Mouse (Mus musculus) left cerebral cortex, adult 2 months (tissue): ENCODE results near the gene Myl6. TPM values are rescaled to one million over a fixed set of nuclear protein-coding genes. Genes with fewer than 3 reads are reported as not detected.

Experiments used
- DNase-seq, 2 experiments: peaks; one replicate each; pipeline ENCODE4 v3.0.0; 2021 to 2022; ENCODE audit warnings: low spot score in 2 of 2, mixed read lengths in 1 of 2; ENCODE audit errors: extremely low spot score in 1 of 2
- H3K27ac ChIP-seq: fragments of 200-600 bp; 2 replicates; pipeline ENCODE4 v1.8.1; 2022
- H3K4me3 ChIP-seq: fragments of 200-600 bp; 2 replicates; pipeline ENCODE4 v1.8.1; 2022
- CTCF ChIP-seq: fragments of 200-600 bp; IDR thresholded peaks from 2 replicates; pipeline ENCODE4 v1.8.1; 2022; ENCODE audit warnings: antibody characterized with exemption, mild to moderate bottlenecking, moderate library complexity
- intact Hi-C: fragments of 180-260 bp; cut with DNase I; formaldehyde crosslinking; loops from one replicate; pipeline ENCODE4 v1.15.1; 2025
- long read RNA-seq, 2 experiments: library from polyadenylated mRNA; stranded (forward); transcript quantifications; one replicate each; pipeline ENCODE4 v2.0.0; 2021; ENCODE audit warnings: borderline mapping rate in 2 of 2
- total RNA-seq, 2 experiments: library from RNA; stranded (reverse); gene quantifications; 2 replicates each; pipeline ENCODE4 v1.2.3; 2021

Myl6 gene
- total RNA-seq, result 100 to 1,000 TPM; 555 to 562 TPM
- long read RNA-seq, experiment 1, transcript Myl6-201 (6 exons, 665 nt), result major isoform, 97 of 188 reads
- long read RNA-seq, experiment 1, transcript Myl6-209 (1 exons, 3,040 nt), result minor isoform, 5 of 188 reads
- long read RNA-seq, experiment 1, transcript Myl6-212 (5 exons, 790 nt), result minor isoform, 5 of 188 reads
- long read RNA-seq, experiment 1, transcript Myl6-206 (7 exons, 691 nt), result minor isoform, 36 of 188 reads
- long read RNA-seq, experiment 1, partial matches to known transcripts, result 27 of 188 reads
- long read RNA-seq, experiment 1, other reads (novel, unspliced or antisense), result 13 of 188 reads
- long read RNA-seq, experiment 2, transcript Myl6-201 (6 exons, 665 nt), result major isoform, 75 of 132 reads
- long read RNA-seq, experiment 2, transcript Myl6-206 (7 exons, 691 nt), result minor isoform, 24 of 132 reads
- long read RNA-seq, experiment 2, transcript Myl6-209 (1 exons, 3,040 nt), result minor isoform, 5 of 132 reads
- long read RNA-seq, experiment 2, partial matches to known transcripts, result 15 of 132 reads
- long read RNA-seq, experiment 2, other reads (novel, unspliced or antisense), result 8 of 132 reads

- Histone ChIP-seq H3K4me3 (peak within 1 kb of the TSS; percentile 66), H3K27ac (peak within 1 kb of the TSS; percentile 96)
- intact Hi-C loops, result loop anchor here (2.0 kb wide), 2 partner anchors 33 to 53 kb away; partner anchors contain the start of gene Zc3h10
- TF ChIP-seq CTCF, result peak; percentile 72
- peak; percentile 96 to 97 for DNase-seq
These were observed at the start of gene Myl6 for GRCm38 (mm10) chr10:128493695-128494666. Gene Myl6 (minus strand): TSS chr10:128494145.

GRCm38 (mm10) chr10:128543100-128543499, 49.2 kb upstream of the Myl6 start:
- no peak for DNase-seq
- intact Hi-C loops, result no loop called here
- no peak for TF ChIP-seq CTCF
- H3K4me3 ChIP-seq, result no peak overlapping the region
- no peak overlapping the region for H3K27ac ChIP-seq

GRCm38 (mm10) chr10:128538340-128538870, 44.5 kb upstream of the Myl6 start:
- no peak for DNase-seq

GRCm38 (mm10) chr10:128536266-128536940, 42.5 kb upstream of the Myl6 start:
- intact Hi-C loops, result loop anchor here (2.0 kb wide), 2 partner anchors 18 to 78 kb away; partner anchors contain the start of gene Smarcc2
- peak; percentile 95 for TF ChIP-seq CTCF
- Histone ChIP-seq H3K4me3 (peak overlapping the region; percentile 27; the same call in 1 of the 2 replicates), H3K27ac (peak overlapping the region; percentile 21; the same call in 1 of the 2 replicates)
- peak; percentile 83 to 85 for DNase-seq

More at GRCm38 (mm10) chr10:128538340-128538870, 44.5 kb upstream of the Myl6 start:
- Histone ChIP-seq H3K4me3 (no peak overlapping the region), H3K27ac (no peak overlapping the region)
- TF ChIP-seq CTCF, result no peak
- intact Hi-C loops, result no loop called here

- intact Hi-C loops, result loop anchor here (2.0 kb wide), 2 partner anchors 17 to 77 kb away; partner anchors contain the start of gene Smarcc2
- no peak for DNase-seq
- peak overlapping the region; percentile 21; the same call in 1 of the 2 replicates for H3K27ac ChIP-seq
- no peak; the same call in 1 of the 2 replicates for TF ChIP-seq CTCF
- peak overlapping the region; percentile 27; the same call in 1 of the 2 replicates for H3K4me3 ChIP-seq
These were observed 41.8 kb upstream of the Myl6 start for GRCm38 (mm10) chr10:128535624-128536265.

- DNase-seq, result no peak
- no peak for TF ChIP-seq CTCF
- intact Hi-C loops, result no loop called here
- Histone ChIP-seq H3K4me3 (no peak overlapping the region), H3K27ac (no peak overlapping the region)
These were observed 41.3 kb upstream of the Myl6 start for GRCm38 (mm10) chr10:128535206-128535605.

GRCm38 (mm10) chr10:128526366-128527356, 32.7 kb upstream of the Myl6 start:
- no peak for TF ChIP-seq CTCF
- Histone ChIP-seq H3K27ac (no peak overlapping the region), H3K4me3 (peak overlapping the region; percentile 89)
- DNase-seq, result no peak
- intact Hi-C loops, result loop anchor here (1.0 kb wide), 1 partner anchor 66 kb away; no protein-coding TSS in a partner anchor

GRCm38 (mm10) chr10:128525671-128526308, 31.8 kb upstream of the Myl6 start, which contains the start of gene Esyt1:
Gene Esyt1 (minus strand): TSS chr10:128525871.
- TF ChIP-seq CTCF, result peak; percentile 47
- Histone ChIP-seq H3K27ac (peak within 1 kb of the TSS; percentile 61), H3K4me3 (peak within 1 kb of the TSS; percentile 89)
- intact Hi-C loops, result loop anchor here (1.0 to 2.0 kb wide), 2 partner anchors 23 to 65 kb away; no protein-coding TSS in a partner anchor
- peak; percentile 79 to 85 for DNase-seq
